In genomic region chr7:25687811-25688401, GRCm38 (mm10) we compare ENCODE assay signal across 8 mouse cellular contexts. TPM values are rescaled to one million over a fixed set of nuclear protein-coding genes. Genes with fewer than 3 reads are reported as not detected.
DNase-seq lines count a peak whose midpoint lies in the region; ATAC-seq lines count a peak whose summit lies in the region.

No protein-coding gene starts in this region.

- H3K9me3 ChIP-seq in heart, embryonic 14.5 days (ENCODE audit: control insufficient read depth, low read length) = no peaks in the 10 kb centered on the region
- no peaks in the 10 kb centered on the region for H3K9me3 ChIP-seq in midbrain, embryonic 11.5 days (ENCODE audit: control insufficient read depth, low read length)
- H3K9me3 ChIP-seq in stomach, embryonic 16.5 days (replicated peaks; ENCODE audit: control insufficient read depth, low read length) = no peaks in the 10 kb centered on the region

- under 1% methylated on average over 46 of the region's 47 CpGs for WGBS in heart, embryonic 14.5 days
- under 1% methylated on average over 47 of the region's 47 CpGs for WGBS in midbrain, embryonic 11.5 days
- under 1% methylated on average over 47 of the region's 47 CpGs for WGBS in stomach, embryonic 16.5 days

- peak overlapping the region; percentile 98 for H3K4me2 ChIP-seq in heart, embryonic 14.5 days (ENCODE audit: low read length)
- peak overlapping the region; percentile 72 for H3K4me2 ChIP-seq in midbrain, embryonic 11.5 days
- peak overlapping the region; percentile 98 for H3K4me2 ChIP-seq in stomach, embryonic 16.5 days (ENCODE audit: low read depth, low read length)

- peak overlapping the region; percentile 67 to 73 for H3K4me3 ChIP-seq in heart, embryonic 14.5 days (ENCODE audit: control insufficient read depth in 1 of 2, insufficient read depth in 1 of 2, low read depth in 1 of 2, low read length in 2 of 2)
- peak overlapping the region; percentile 47 for H3K4me3 ChIP-seq in midbrain, embryonic 11.5 days (ENCODE audit: low read depth, low read length)
- H3K4me3 ChIP-seq in stomach, embryonic 16.5 days (replicated peaks; ENCODE audit: low read length) = peak overlapping the region; percentile 54

- no peak for ATAC-seq in heart, embryonic 14.5 days (ENCODE audit: insufficient number of reproducible peaks, insufficient read depth, low FRiP score, low read depth)
- 0 out of 2 replicates have a peak, but pooled peaks have one; percentile 8 for ATAC-seq in midbrain, embryonic 11.5 days (ENCODE audit: low FRiP score)
- ATAC-seq in stomach, embryonic 16.5 days (ENCODE audit: insufficient read depth, low FRiP score) = no peak

- DNase-seq in cerebellum, postnatal 14 days = peak; percentile 39 to 48
- DNase-seq in cerebellum, adult 9-11 months = no peak
- DNase-seq in embryo, embryonic 11 days = peak; percentile 49
- peak; percentile 54 to 79 for DNase-seq in kidney, postnatal 36 days
- DNase-seq in midbrain, embryonic 11.5 days (ENCODE audit: low spot score, missing footprints) = peak; percentile 88
- no peak for DNase-seq in right cerebral cortex, postnatal 25 days

- H3K27ac ChIP-seq in heart, embryonic 14.5 days (replicated peaks in 1 of 2; ENCODE audit: control insufficient read depth in 1 of 2, insufficient read depth in 1 of 2, low read depth in 2 of 2, low read length in 2 of 2) = peak overlapping the region; percentile 52 to 80; a peak in 3 of 4 replicates
- no peak overlapping the region for H3K27ac ChIP-seq in midbrain, embryonic 11.5 days (ENCODE audit: low read depth, low read length)
- peak overlapping the region; percentile 83; the same call in 1 of the 2 replicates for H3K27ac ChIP-seq in stomach, embryonic 16.5 days (ENCODE audit: low read length)

- H3K36me3 ChIP-seq in heart, embryonic 14.5 days (ENCODE audit: control insufficient read depth, insufficient read depth, low read length) = no peaks in the 10 kb centered on the region
- H3K36me3 ChIP-seq in midbrain, embryonic 11.5 days (ENCODE audit: control insufficient read depth, insufficient read depth, low read length) = no peaks in the 10 kb centered on the region
- H3K36me3 ChIP-seq in stomach, embryonic 16.5 days (ENCODE audit: control insufficient read depth, insufficient read depth, low read length) = 0 out of 2 replicates have a peak, but pooled peaks cover under 1% of the 10 kb centered on the region

- H3K27me3 ChIP-seq in heart, embryonic 14.5 days (ENCODE audit: control insufficient read depth, insufficient read depth, low read length) = no peaks in the 10 kb centered on the region
- H3K27me3 ChIP-seq in midbrain, embryonic 11.5 days (ENCODE audit: control insufficient read depth, insufficient read depth, low read length) = peaks cover 50% of the 10 kb centered on the region
- H3K27me3 ChIP-seq in stomach, embryonic 16.5 days (ENCODE audit: control insufficient read depth, insufficient read depth, low read length) = no peaks in the 10 kb centered on the region; the same call in 1 of the 2 replicates

- peaks cover 9 to 13% of the 10 kb centered on the region in 2 experiments for H3K4me1 ChIP-seq in heart, embryonic 14.5 days (ENCODE audit: control insufficient read depth in 2 of 2, insufficient read depth in 2 of 2, low read length in 2 of 2)
- peaks cover 15% of the 10 kb centered on the region for H3K4me1 ChIP-seq in midbrain, embryonic 11.5 days (ENCODE audit: control insufficient read depth, insufficient read depth, low read length)
- peaks cover 16% of the 10 kb centered on the region for H3K4me1 ChIP-seq in stomach, embryonic 16.5 days (ENCODE audit: control insufficient read depth, insufficient read depth, low read length)

- H3K9ac ChIP-seq in heart, embryonic 14.5 days (ENCODE audit: low read length) = peak overlapping the region; percentile 76
- peak overlapping the region; percentile 3 for H3K9ac ChIP-seq in midbrain, embryonic 11.5 days (ENCODE audit: low read length)
- peak overlapping the region; percentile 83 for H3K9ac ChIP-seq in stomach, embryonic 16.5 days (ENCODE audit: low read length)

RNA-seq across cellular contexts. Expression of gene Tgfb1, which starts 1.1 kb away (rescaled TPM):
- polyA plus RNA-seq in heart, embryonic 14.5 days (2014; fragmentation: Nextera tagmentation; extraction: Ambion mirVana) = 3.5 and 4.5 TPM in 2 replicates
- polyA plus RNA-seq in midbrain, embryonic 11.5 days (2014; fragmentation: Nextera tagmentation; extraction: Ambion mirVana) = 0.78 and 1.4 TPM in 2 replicates
- 1.4 and 2.8 TPM in 2 replicates for polyA plus RNA-seq in stomach, embryonic 16.5 days (2015; fragmentation: Nextera tagmentation; extraction: Ambion mirVana)

RNA-seq across cellular contexts. Expression of gene B9d2, which starts 7.3 kb away (rescaled TPM):
- polyA plus RNA-seq in heart, embryonic 14.5 days (2014; fragmentation: Nextera tagmentation; extraction: Ambion mirVana) = 29.4 and 30.5 TPM in 2 replicates
- 30.7 and 31.1 TPM in 2 replicates for polyA plus RNA-seq in midbrain, embryonic 11.5 days (2014; fragmentation: Nextera tagmentation; extraction: Ambion mirVana)
- polyA plus RNA-seq in stomach, embryonic 16.5 days (2015; fragmentation: Nextera tagmentation; extraction: Ambion mirVana) = 21.9 and 24.4 TPM in 2 replicates

RNA-seq across cellular contexts. Expression of gene Tmem91, which starts 12.9 kb away (rescaled TPM):
- 1.6 and 2.2 TPM in 2 replicates for polyA plus RNA-seq in heart, embryonic 14.5 days (2014; fragmentation: Nextera tagmentation; extraction: Ambion mirVana)
- polyA plus RNA-seq in midbrain, embryonic 11.5 days (2014; fragmentation: Nextera tagmentation; extraction: Ambion mirVana) = 0.99 and 1.6 TPM in 2 replicates
- 3.4 and 3.5 TPM in 2 replicates for polyA plus RNA-seq in stomach, embryonic 16.5 days (2015; fragmentation: Nextera tagmentation; extraction: Ambion mirVana)

RNA-seq across cellular contexts. Expression of gene Exosc5, which starts 28.9 kb away (rescaled TPM):
- polyA plus RNA-seq in heart, embryonic 14.5 days (2014; fragmentation: Nextera tagmentation; extraction: Ambion mirVana) = 33.9 and 35.8 TPM in 2 replicates
- polyA plus RNA-seq in midbrain, embryonic 11.5 days (2014; fragmentation: Nextera tagmentation; extraction: Ambion mirVana) = 40.2 and 46.4 TPM in 2 replicates
- 70.0 and 73.0 TPM in 2 replicates for polyA plus RNA-seq in stomach, embryonic 16.5 days (2015; fragmentation: Nextera tagmentation; extraction: Ambion mirVana)

RNA-seq across cellular contexts. Expression of gene Bckdha, which starts 29.1 kb away (rescaled TPM):
- polyA plus RNA-seq in heart, embryonic 14.5 days (2014; fragmentation: Nextera tagmentation; extraction: Ambion mirVana) = 46.8 and 55.5 TPM in 2 replicates
- polyA plus RNA-seq in midbrain, embryonic 11.5 days (2014; fragmentation: Nextera tagmentation; extraction: Ambion mirVana) = 30.0 and 35.4 TPM in 2 replicates
- polyA plus RNA-seq in stomach, embryonic 16.5 days (2015; fragmentation: Nextera tagmentation; extraction: Ambion mirVana) = 54.1 and 54.4 TPM in 2 replicates

Comparison
In these comparisons a context has a peak if more than half of its experiments do, and no peak if none do; other contexts are left out.
1. DNase-seq: peak in cerebellum, postnatal 14 days (2 of 2), embryo, embryonic 11 days (single experiment), kidney, postnatal 36 days (2 of 2) and midbrain, embryonic 11.5 days (single experiment); none in cerebellum, adult 9-11 months (single experiment) and right cerebral cortex, postnatal 25 days (single experiment).
2. H3K9ac ChIP-seq: peak in every context shown above with its lines; median percentile 83 in stomach, embryonic 16.5 days; 76 in heart, embryonic 14.5 days; 3 in midbrain, embryonic 11.5 days.
3. Peak in every context shown above with its lines, with median percentiles within 50 percentile points of each other: H3K4me2 ChIP-seq and H3K4me3 ChIP-seq.